Mouse (Mus musculus): ENCODE data around the gene Grcc10.

GRCm38 (mm10) chr6:124701338-124701737, 39.8 kb downstream of the Grcc10 start:
- TF ChIP-seq CTCF (IDR thresholded peaks at IDR 0.05; ENCODE audit: low read depth, low read length) (no peak), POLR2A (IDR thresholded peaks at IDR 0.05; ENCODE audit: borderline replicate concordance, low read depth, low read length) (no peak)
